Mouse (Mus musculus) erythroblast, embryonic 14.5 days (primary cell): ENCODE measurements around the gene Zfp2. TPM values are rescaled to one million over a fixed set of nuclear protein-coding genes. Genes with fewer than 3 reads are reported as not detected.

Experiments used
- H3K27me3 ChIP-seq: 2 replicates; pipeline ENCODE4 v1.6.1; 2012; ENCODE audit warnings: inconsistent platforms; ENCODE audit not compliant: control insufficient read depth
- H3K36me3 ChIP-seq: 2 replicates; pipeline ENCODE4 v1.6.1; 2012; ENCODE audit warnings: mild to moderate bottlenecking, inconsistent platforms; ENCODE audit not compliant: control insufficient read depth
- H3K4me1 ChIP-seq: 2 replicates; pipeline ENCODE4 v1.6.1; 2012; ENCODE audit warnings: inconsistent platforms; ENCODE audit not compliant: control insufficient read depth
- H3K4me3 ChIP-seq: replicated peaks from 2 replicates; pipeline ENCODE3; 2012; ENCODE audit warnings: moderate library complexity, mild to moderate bottlenecking, inconsistent platforms
- H3K9me3 ChIP-seq: 2 replicates; pipeline ENCODE4 v1.6.1; 2012; ENCODE audit warnings: low read length, inconsistent platforms, mixed read lengths; ENCODE audit not compliant: control insufficient read depth
- GATA1 ChIP-seq: IDR thresholded peaks from 2 replicates; pipeline ENCODE4 v1.6.1; 2012; ENCODE audit warnings: low read length, inconsistent platforms, mixed read lengths
- TAL1 ChIP-seq: IDR thresholded peaks from 3 replicates; pipeline ENCODE4 v1.6.1; 2012; ENCODE audit warnings: low read length, inconsistent platforms, mixed read lengths
- polyA plus RNA-seq: library from polyadenylated mRNA; stranded (reverse); fragments of >175 nt; gene quantifications from 2 replicates; pipeline ENCODE4 v1.2.3, GENCODE M21; 2012

Zfp2 gene
- polyA plus RNA-seq, 1 experiment, result not detected

DNA sequence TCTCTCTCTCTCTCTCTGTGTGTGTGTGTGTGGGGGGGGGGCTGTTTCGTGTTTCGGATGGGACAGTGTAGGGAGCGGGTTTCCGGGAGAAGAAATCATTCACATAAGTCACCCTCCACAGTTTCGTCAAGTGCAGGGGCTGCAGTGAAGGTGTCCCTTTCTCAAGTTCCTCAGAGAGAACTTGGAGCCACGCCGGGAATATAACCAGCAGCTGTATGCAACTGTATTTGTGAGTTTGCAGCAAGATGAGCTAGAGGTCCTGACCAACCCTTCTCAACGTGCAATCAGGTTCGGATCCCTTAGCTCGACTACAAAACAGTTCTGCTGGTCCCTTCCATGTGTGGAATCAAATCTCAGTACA is 29.1 kb downstream of the Zfp2 start:
- Histone ChIP-seq H3K4me3 (peak overlapping the region; percentile 30), H3K36me3 (no peaks in the 10 kb centered on the region), H3K27me3 (peaks cover 2% of the 10 kb centered on the region; the same call in 1 of the 2 replicates), H3K9me3 (no peaks in the 10 kb centered on the region), H3K4me1 (no peaks in the 10 kb centered on the region)
- TF ChIP-seq TAL1 (no peak), GATA1 (no peak)

DNA sequence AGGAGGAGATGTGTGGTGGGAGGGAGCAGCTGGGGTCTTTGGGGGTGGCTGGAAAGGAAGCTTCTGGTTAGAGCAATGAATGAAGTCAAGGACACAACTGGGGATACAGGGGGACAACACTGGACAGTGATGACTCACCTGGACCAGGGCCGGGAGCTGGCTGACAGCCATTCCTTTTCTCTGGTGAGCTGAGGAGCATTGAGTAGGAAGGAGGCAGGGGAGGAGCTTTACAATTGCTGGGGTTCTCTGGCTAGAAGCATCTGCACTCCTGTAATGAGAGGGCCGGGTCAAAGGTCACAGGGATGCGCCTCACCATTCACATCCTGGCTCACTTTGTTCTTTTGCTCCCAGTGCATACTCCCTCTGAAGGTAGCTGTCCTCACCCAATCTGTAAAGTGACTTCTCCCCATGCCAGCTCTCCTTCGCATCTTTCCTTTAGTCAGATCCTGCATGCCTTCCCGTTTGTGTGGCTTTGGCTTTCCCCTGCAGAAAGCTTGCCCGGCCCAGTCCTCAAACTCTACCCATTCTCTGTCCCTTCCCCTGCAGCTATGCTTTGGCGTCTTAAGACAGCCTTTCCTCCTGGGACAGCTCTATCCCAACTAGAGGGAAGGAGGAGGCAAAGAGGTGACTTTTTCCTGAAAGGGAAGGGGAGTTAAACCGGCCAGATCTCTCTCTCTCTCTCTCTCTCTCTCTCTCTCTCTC is 29.6 kb downstream of the Zfp2 start:
- Histone ChIP-seq H3K36me3 (no peaks in the 10 kb centered on the region), H3K4me1 (no peaks in the 10 kb centered on the region), H3K27me3 (peaks cover 2% of the 10 kb centered on the region; the same call in 1 of the 2 replicates), H3K9me3 (no peaks in the 10 kb centered on the region), H3K4me3 (no peak overlapping the region)
- TF ChIP-seq GATA1 (no peak), TAL1 (no peak)

GRCm38 (mm10) chr11:50883756-50884155 is 32.2 kb downstream of the Zfp2 start:
- H3K4me1 ChIP-seq, result no peaks in the 10 kb centered on the region
- TF ChIP-seq GATA1 (no peak), TAL1 (no peak)
- H3K4me3 ChIP-seq, result no peak overlapping the region
- H3K36me3 ChIP-seq, result no peaks in the 10 kb centered on the region
- H3K9me3 ChIP-seq, result peaks cover 2% of the 10 kb centered on the region; the same call in 1 of the 2 replicates
- peaks cover 2% of the 10 kb centered on the region; the same call in 1 of the 2 replicates for H3K27me3 ChIP-seq

DNA sequence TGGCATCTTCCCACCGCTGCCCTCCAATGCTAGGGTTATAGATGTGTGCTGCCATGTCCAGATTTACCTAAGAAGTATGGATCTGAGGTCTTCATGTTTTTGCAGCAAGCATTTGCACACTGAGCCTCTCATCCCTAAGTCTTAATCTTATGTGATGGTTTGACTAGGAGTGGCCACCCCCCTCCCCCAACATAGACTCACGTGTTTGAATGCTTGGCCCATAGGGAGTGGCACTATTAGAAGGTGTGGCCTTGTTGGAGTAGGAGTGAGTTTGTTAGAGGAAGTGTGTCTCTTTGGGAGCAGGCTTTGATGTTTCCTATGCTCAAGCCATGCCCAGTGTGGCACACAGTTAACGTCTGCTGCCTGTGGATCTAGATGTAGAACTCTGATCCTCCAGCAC is 37.3 kb downstream of the Zfp2 start:
- no peaks in the 10 kb centered on the region for H3K27me3 ChIP-seq

DNA sequence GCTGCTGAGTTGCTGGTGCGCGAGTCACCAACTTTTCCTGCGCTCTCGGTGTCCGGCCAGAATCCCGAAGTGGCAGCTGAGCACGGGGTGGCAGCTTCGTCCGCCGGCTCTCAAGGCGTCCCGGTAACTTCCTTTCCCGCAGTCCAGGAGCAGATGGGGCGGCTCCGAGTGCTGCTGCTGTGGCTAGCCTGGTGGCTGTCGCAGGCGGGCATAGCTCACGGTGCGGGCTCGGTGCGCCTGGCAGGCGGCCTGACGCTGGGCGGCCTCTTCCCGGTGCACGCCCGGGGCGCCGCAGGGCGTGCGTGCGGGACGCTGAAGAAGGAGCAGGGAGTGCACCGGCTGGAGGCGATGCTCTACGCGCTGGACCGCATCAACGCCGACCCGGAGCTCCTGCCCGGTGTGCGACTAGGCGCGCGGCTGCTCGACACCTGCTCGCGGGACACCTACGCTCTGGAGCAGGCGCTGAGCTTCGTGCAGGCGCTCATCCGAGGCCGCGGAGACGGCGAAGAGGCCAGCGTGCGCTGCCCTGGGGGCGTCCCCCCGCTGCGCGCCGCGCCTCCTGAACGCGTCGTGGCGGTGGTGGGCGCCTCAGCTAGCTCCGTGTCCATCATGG is 64.9 kb downstream of the Zfp2 start:
- Histone ChIP-seq H3K27me3 (peaks cover 57% of the 10 kb centered on the region), H3K9me3 (no peaks in the 10 kb centered on the region; the same call in 1 of the 2 replicates), H3K4me3 (no peak overlapping the region)

More for the DNA sequence above, 37.3 kb downstream of the Zfp2 start:
- TF ChIP-seq GATA1 (no peak), TAL1 (no peak)
- Histone ChIP-seq H3K36me3 (no peaks in the 10 kb centered on the region; the same call in 1 of the 2 replicates), H3K9me3 (peaks cover 16% of the 10 kb centered on the region), H3K4me1 (no peaks in the 10 kb centered on the region), H3K4me3 (no peak overlapping the region)

DNA sequence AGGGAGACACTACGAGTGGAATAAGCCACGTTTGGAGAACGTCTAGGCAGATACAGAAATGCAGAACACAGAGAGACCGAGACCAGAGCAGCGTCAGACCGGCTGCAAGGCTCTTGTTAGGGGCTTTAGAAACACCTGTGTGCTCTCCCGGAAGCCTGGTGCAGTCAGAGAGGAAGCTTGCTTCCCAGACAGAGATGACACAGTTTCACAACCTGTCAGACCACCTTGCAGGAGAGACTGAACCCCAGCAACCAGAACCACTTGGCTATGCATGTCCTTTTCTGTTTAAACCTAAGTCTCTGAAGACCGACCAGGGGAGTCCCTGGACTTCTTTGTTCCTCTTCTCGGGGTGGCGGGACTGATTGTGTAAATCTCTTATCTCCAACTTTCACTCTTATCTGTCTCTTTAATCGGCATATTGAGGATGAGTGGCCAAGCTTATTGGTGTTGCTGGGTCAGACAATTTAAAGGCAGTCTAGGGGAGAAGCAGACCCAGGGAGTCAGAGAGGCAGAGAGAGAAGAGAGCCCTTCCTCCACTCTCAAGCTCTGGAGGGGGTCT is 65.7 kb downstream of the Zfp2 start, which contains the start of gene Grm6:
Grm6 (plus strand) TSS at position 509 of the 559 bp plus-strand sequence.
- Histone ChIP-seq H3K9me3 (no peaks in the 10 kb centered on the region; the same call in 1 of the 2 replicates), H3K4me1 (no peaks in the 10 kb centered on the region), H3K36me3 (no peaks in the 10 kb centered on the region), H3K27me3 (peaks cover 57% of the 10 kb centered on the region), H3K4me3 (no peak within 1 kb of the TSS)
- no peak for TF ChIP-seq TAL1
- no peak for TF ChIP-seq GATA1

More for the DNA sequence above, 64.9 kb downstream of the Zfp2 start:
- Histone ChIP-seq H3K36me3 (no peaks in the 10 kb centered on the region), H3K4me1 (no peaks in the 10 kb centered on the region)
- no peak for TF ChIP-seq GATA1
- TF ChIP-seq TAL1, result no peak

DNA sequence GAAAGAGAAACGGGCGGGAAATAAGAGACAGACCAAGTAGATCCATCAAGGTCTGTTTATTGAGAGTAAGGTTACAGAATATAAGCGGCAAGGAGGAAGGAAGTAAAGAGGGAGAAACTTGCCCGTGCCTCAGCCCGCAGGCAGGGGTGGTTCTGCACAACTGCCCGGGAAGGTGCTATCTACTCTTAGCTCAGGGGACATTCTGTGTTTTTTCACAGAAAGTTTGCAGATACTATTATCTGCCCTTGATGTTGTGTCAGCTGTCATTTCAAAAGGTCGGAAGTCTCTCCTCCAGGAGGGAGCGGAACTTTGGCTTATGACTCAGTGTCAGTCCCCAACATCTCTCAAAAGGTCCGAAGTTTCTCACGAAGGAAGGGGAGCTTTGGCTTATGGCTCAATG is 66.7 kb downstream of the Zfp2 start:
- Histone ChIP-seq H3K9me3 (no peaks in the 10 kb centered on the region; the same call in 1 of the 2 replicates), H3K27me3 (peaks cover 57% of the 10 kb centered on the region), H3K4me1 (no peaks in the 10 kb centered on the region), H3K4me3 (no peak overlapping the region), H3K36me3 (no peaks in the 10 kb centered on the region)
- TF ChIP-seq TAL1, result no peak
- TF ChIP-seq GATA1, result no peak

Other genes starting within 250 kb of the Zfp2 start
- 0.08 TPM in 1 of 2 replicates, not detected in the other for gene Zfp354c, start 88.4 kb downstream of the Zfp2 start, polyA plus RNA-seq
- gene Zfp879, start 74.6 kb downstream of the Zfp2 start, polyA plus RNA-seq, result not detected in 2 replicates
- not detected in 2 replicates for gene Grm6, start 65.5 kb downstream of the Zfp2 start, polyA plus RNA-seq
- gene Zfp454, start 28.5 kb downstream of the Zfp2 start, polyA plus RNA-seq, result not detected in 2 replicates
- not detected in 2 replicates for gene Zfp354b, start 15.5 kb upstream of the Zfp2 start, polyA plus RNA-seq
- gene 4933414I15Rik, start 27.6 kb upstream of the Zfp2 start, polyA plus RNA-seq, result not detected in 2 replicates
- not detected in 2 replicates for gene Prop1, start 37.6 kb upstream of the Zfp2 start, polyA plus RNA-seq
- 0.01 TPM in 1 of 2 replicates, not detected in the other for gene Olfr1378, start 50.4 kb upstream of the Zfp2 start, polyA plus RNA-seq
- not detected in 2 replicates for gene Olfr1377, start 65.8 kb upstream of the Zfp2 start, polyA plus RNA-seq
- gene Olfr51, start 87.4 kb upstream of the Zfp2 start, polyA plus RNA-seq, result not detected in 2 replicates
- gene Olfr54, start 98.1 kb upstream of the Zfp2 start, polyA plus RNA-seq, result 0.01 TPM in 1 of 2 replicates, not detected in the other
- not detected in 2 replicates for gene Olfr1375, start 131.9 kb upstream of the Zfp2 start, polyA plus RNA-seq
- gene Zfp354a, start 143.1 kb upstream of the Zfp2 start, polyA plus RNA-seq, result not detected in 2 replicates